Mouse (Mus musculus): ENCODE measurements around the gene Rexo2.

DNA sequence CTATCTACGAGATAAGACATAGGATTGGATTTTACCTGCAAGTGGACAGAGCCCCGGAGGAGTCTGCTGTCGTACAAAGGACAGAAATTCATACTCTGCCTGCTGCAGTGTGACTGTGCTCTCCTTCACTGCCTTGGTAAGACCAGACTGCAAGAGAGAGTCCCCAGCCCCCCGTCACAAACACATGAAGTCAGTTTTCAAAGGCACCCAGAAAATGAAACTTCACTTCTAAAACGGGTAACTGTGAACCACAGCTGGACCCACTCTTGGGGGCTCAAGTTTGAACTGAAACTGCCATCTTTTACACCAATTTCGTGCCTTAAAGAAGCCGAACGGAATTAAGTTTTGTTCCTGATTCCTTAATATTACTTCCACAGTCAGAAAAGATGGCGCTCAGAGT, 6.1 kb downstream of the Rexo2 start:
- TF ChIP-seq MAX (IDR thresholded peaks at IDR 0.05), result no peak
- TF ChIP-seq USF1 (IDR thresholded peaks at IDR 0.05; ENCODE audit: low read depth), result no peak
